Mouse (Mus musculus) lung, adult 2 months (tissue): Measurements from ENCODE around the gene Ints14. TPM values are rescaled to one million over a fixed set of nuclear protein-coding genes. Genes with fewer than 3 reads are reported as not detected.
"Not testable (repeated sequence)": the region's sequence is repeated elsewhere in the genome, so short reads cannot be mapped to it uniquely, and the experiment has no call there.

Source experiments
- DNase-seq: peaks from one replicate; pipeline ENCODE4 v3.0.0; 2022
- H3K4me1 ChIP-seq: fragments of 200-500 bp; 2 replicates; pipeline ENCODE4 v1.6.1; 2011; ENCODE audit warnings: low read length; ENCODE audit not compliant: control insufficient read depth, insufficient read depth
- H3K4me3 ChIP-seq: fragments of 200-500 bp; replicated peaks from 2 replicates; pipeline ENCODE3; 2011; ENCODE audit warnings: low read depth, mild to moderate bottlenecking, control low read depth, low read length; ENCODE audit errors: extremely low read depth
- CTCF ChIP-seq: fragments of 200-500 bp; IDR thresholded peaks from 2 replicates; pipeline ENCODE4 v1.5.1; 2011; ENCODE audit warnings: mild to moderate bottlenecking, low read length, control low read depth; ENCODE audit not compliant: insufficient read depth
- POLR2A ChIP-seq: fragments of 200-500 bp; IDR thresholded peaks from 2 replicates; pipeline ENCODE4 v1.6.1; 2011; ENCODE audit warnings: low read depth, mild to moderate bottlenecking, control low read depth, low read length, borderline replicate concordance; ENCODE audit errors: extremely low read depth
- WGBS: fragments of 180-500 bp; shearing (Covaris S2); methylation state at CpG from one replicate; pipeline ENCODE4 v1.1.7; 2018; 5-methylcytosine and 5-hydroxymethylcytosine counted together
- polyA plus RNA-seq: library from polyadenylated mRNA; depleted of rRNA; stranded (reverse); fragments of >200 nt; gene quantifications from 2 replicates; pipeline ENCODE4 v1.2.3, GENCODE M21; 2012; rRNA removed

Ints14 gene
- polyA plus RNA-seq, 1 experiment = 14.4 TPM

- 16% methylated on average over 9 of the region's 9 CpGs for WGBS
- Histone ChIP-seq H3K4me1 (peaks cover 15% of the 10 kb centered on the region), H3K4me3 (peak overlapping the region; percentile 60)
- TF ChIP-seq CTCF = no peak
- no peak for TF ChIP-seq POLR2A
- DNase-seq = no peak
Observed at GRCm38 (mm10) chr9:65021887-65022579, 61.3 kb downstream of the Ints14 start.

GRCm38 (mm10) chr9:65022580-65023135 lies 62.0 kb downstream of the Ints14 start:
- H3K4me1 ChIP-seq = peaks cover 14% of the 10 kb centered on the region
- TF ChIP-seq POLR2A = no peak
- no peak for TF ChIP-seq CTCF
- 38% methylated on average over 4 of the region's 4 CpGs for WGBS
- no peak overlapping the region for H3K4me3 ChIP-seq
- DNase-seq = no peak

- DNase-seq = no peak
- peaks cover 11% of the 10 kb centered on the region for H3K4me1 ChIP-seq
- 73% methylated on average over 3 of the region's 3 CpGs for WGBS
- TF ChIP-seq CTCF (no peak), POLR2A (no peak)
- no peak overlapping the region for H3K4me3 ChIP-seq
Observed at GRCm38 (mm10) chr9:65023447-65023846, 62.7 kb downstream of the Ints14 start.

GRCm38 (mm10) chr9:65027241-65027640 lies 66.5 kb downstream of the Ints14 start:
- Histone ChIP-seq H3K4me3 (no peak overlapping the region), H3K4me1 (peaks cover 8% of the 10 kb centered on the region)
- DNase-seq = no peak
- TF ChIP-seq POLR2A (no peak), CTCF (no peak)
- WGBS = 84% methylated on average over 7 of the region's 7 CpGs

GRCm38 (mm10) chr9:65028313-65028712 lies 67.6 kb downstream of the Ints14 start:
- Histone ChIP-seq H3K4me1 (peaks cover 3% of the 10 kb centered on the region; the same call in 1 of the 2 replicates), H3K4me3 (no peak overlapping the region)
- TF ChIP-seq CTCF = no peak
- no peak for TF ChIP-seq POLR2A
- no peak for DNase-seq
- WGBS = 91% methylated on average over 5 of the region's 5 CpGs

GRCm38 (mm10) chr9:65031355-65031754 lies 70.7 kb downstream of the Ints14 start:
- 48% methylated on average over 5 of the region's 5 CpGs for WGBS
- not testable (repeated sequence) for H3K4me3 ChIP-seq, H3K4me1 ChIP-seq, DNase-seq

GRCm38 (mm10) chr9:65031894-65032268 lies 71.2 kb downstream of the Ints14 start:
- Histone ChIP-seq H3K4me1 (peaks cover 8% of the 10 kb centered on the region), H3K4me3 (peak overlapping the region; percentile 96)
- no peak for DNase-seq
- WGBS = 28% methylated on average over 4 of the region's 4 CpGs
- TF ChIP-seq CTCF = no peak
- TF ChIP-seq POLR2A = no peak

GRCm38 (mm10) chr9:65032269-65033108 lies 71.8 kb downstream of the Ints14 start, which contains the start of gene Dpp8:
Gene Dpp8, plus strand, starts transcription at chr9:65032414.
- TF ChIP-seq POLR2A (peak; percentile 57; the same call in 1 of the 2 replicates), CTCF (peak; percentile 71)
- H3K4me3 ChIP-seq = peak within 1 kb of the TSS; percentile 96
- under 1% methylated on average over 84 of the region's 85 CpGs for WGBS
- peak; percentile 92 for DNase-seq
- H3K4me1 ChIP-seq = peaks cover 8% of the 10 kb centered on the region

- Histone ChIP-seq H3K4me1 (peaks cover 8% of the 10 kb centered on the region), H3K4me3 (no peak overlapping the region)
- 39% methylated on average over 1 of the region's 1 CpGs for whole genome bisulfite sequencing
- TF ChIP-seq POLR2A (no peak), CTCF (no peak)
- DNase-seq = peak; percentile 65
Observed at GRCm38 (mm10) chr9:65036456-65036855, 75.8 kb downstream of the Ints14 start.

Other genes starting within 250 kb of the Ints14 start
- 74.4 and 109 TPM in 2 replicates for gene Rab11a, start 223.1 kb upstream of the Ints14 start, polyA plus RNA-seq
- 9.0 and 16.5 TPM in 2 replicates for gene Dennd4a, start 149.6 kb upstream of the Ints14 start, polyA plus RNA-seq
- gene Slc24a1, start 9.3 kb upstream of the Ints14 start, polyA plus RNA-seq = 0.05 TPM in 1 of 2 replicates, not detected in the other
- gene Hacd3, start 60.8 kb downstream of the Ints14 start, polyA plus RNA-seq = 49.0 and 54.7 TPM in 2 replicates
- gene Dpp8, start 71.5 kb downstream of the Ints14 start, polyA plus RNA-seq = 44.8 and 76.3 TPM in 2 replicates
- 1.9 and 3.7 TPM in 2 replicates for gene Igdcc4, start 140.6 kb downstream of the Ints14 start, polyA plus RNA-seq
- gene Igdcc3, start 180.3 kb downstream of the Ints14 start, polyA plus RNA-seq = 0.11 and 0.13 TPM in 2 replicates
- 8.4 and 9.3 TPM in 2 replicates for gene Parp16, start 234.4 kb downstream of the Ints14 start, polyA plus RNA-seq